Mouse (Mus musculus) embryonic facial prominence, embryonic 11.5 days (tissue): ENCODE measurements around the gene Gpr150. TPM values are rescaled to one million over a fixed set of nuclear protein-coding genes. Genes with fewer than 3 reads are reported as not detected.

ENCODE experiments used
- ATAC-seq: fragments of 200-750 bp; cut with Nextera tagmentation; replicated peaks from 2 replicates; pipeline ENCODE4 v1.8.0; 2017; ENCODE audit warnings: low read depth; ENCODE audit not compliant: insufficient number of reproducible peaks, low FRiP score, low TSS enrichment
- DNase-seq: peaks from one replicate; pipeline ENCODE4 v3.0.0-alpha.2; 2015; ENCODE audit warnings: low spot score
- H3K27ac ChIP-seq: fragments of 300-500 bp; sonication (generic); replicated peaks from 2 replicates; pipeline ENCODE4 v1.5.1; 2014; ENCODE audit warnings: mild to moderate bottlenecking, low read depth, low read length, control low read depth
- H3K27me3 ChIP-seq: fragments of 300-500 bp; sonication (generic); 2 replicates; pipeline ENCODE4 v1.6.1; 2014; ENCODE audit warnings: mild to moderate bottlenecking, low read length, moderate library complexity, mixed read lengths; ENCODE audit not compliant: control insufficient read depth, insufficient read depth
- H3K36me3 ChIP-seq: fragments of 300-500 bp; sonication (generic); replicated peaks from 2 replicates; pipeline ENCODE4 v1.6.1; 2014; ENCODE audit warnings: low read depth, mild to moderate bottlenecking, low read length, moderate library complexity, mixed read lengths; ENCODE audit not compliant: control insufficient read depth, insufficient read depth
- H3K4me1 ChIP-seq: fragments of 300-500 bp; sonication (generic); 2 replicates; pipeline ENCODE4 v1.6.1; 2014; ENCODE audit warnings: low read length, mixed read lengths; ENCODE audit not compliant: control insufficient read depth, insufficient read depth
- H3K4me2 ChIP-seq: fragments of 300-500 bp; sonication (generic); 2 replicates; pipeline ENCODE4 v1.6.1; 2014; ENCODE audit warnings: low read depth, mild to moderate bottlenecking, control low read depth, low read length, moderate library complexity
- H3K4me3 ChIP-seq: fragments of 300-500 bp; sonication (generic); 2 replicates; pipeline ENCODE4 v1.5.1; 2014; ENCODE audit warnings: low read depth, low read length, control low read depth
- H3K9ac ChIP-seq: fragments of 300-500 bp; sonication (generic); replicated peaks from 2 replicates; pipeline ENCODE4 v1.6.1; 2014; ENCODE audit warnings: mild to moderate bottlenecking, control low read depth, low read length
- H3K9me3 ChIP-seq: fragments of 300-500 bp; sonication (generic); replicated peaks from 2 replicates; pipeline ENCODE4 v1.6.1; 2016; ENCODE audit warnings: mild to moderate bottlenecking, low read length, inconsistent platforms, mixed read lengths; ENCODE audit not compliant: control insufficient read depth
- WGBS: fragments of 180-500 bp; shearing (Covaris S2); extraction: QIAGEN DNeasy Blood & Tissue Kit; methylation state at CpG from one replicate; pipeline ENCODE4 v1.1.7; 2014; 5-methylcytosine and 5-hydroxymethylcytosine counted together
- polyA plus RNA-seq: library from polyadenylated mRNA; unstranded; fragments of >200 nt; fragmentation: Nextera tagmentation; extraction: Ambion mirVana; gene quantifications from 2 replicates; pipeline ENCODE4 v1.2.1, GENCODE M21; 2014

Gene Gpr150
- polyA plus RNA-seq, 1 experiment from 2014 or later, result 0.43 TPM

DNA sequence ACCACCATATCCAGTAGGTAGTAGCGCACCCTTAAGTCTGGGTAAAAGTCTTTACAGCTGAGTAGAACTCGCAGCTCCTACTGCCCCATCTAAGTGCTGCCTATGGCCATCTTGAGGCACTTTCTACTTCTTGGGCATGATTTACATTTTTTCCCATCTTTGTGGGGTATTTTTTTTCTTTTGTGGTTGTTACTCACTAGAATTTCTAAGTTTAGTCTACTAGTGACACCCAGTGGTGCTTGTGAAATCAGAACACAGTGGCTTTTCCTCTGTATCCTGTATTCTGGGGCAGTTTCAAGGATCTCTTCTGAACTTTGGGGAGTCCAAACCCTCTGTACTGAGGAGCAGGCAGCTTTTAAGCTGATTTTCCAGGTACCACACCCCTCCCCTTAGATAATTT is 35.0 kb downstream of the Gpr150 start:
- Histone ChIP-seq H3K9me3 (no peaks in the 10 kb centered on the region), H3K4me1 (no peaks in the 10 kb centered on the region), H3K27ac (no peak overlapping the region), H3K27me3 (no peaks in the 10 kb centered on the region), H3K9ac (no peak overlapping the region), H3K36me3 (no peaks in the 10 kb centered on the region), H3K4me2 (no peak overlapping the region), H3K4me3 (no peak overlapping the region)
- WGBS, result 92% methylated on average over 2 of the region's 2 CpGs
- ATAC-seq (no peak), DNase-seq (peak; percentile 4)

DNA sequence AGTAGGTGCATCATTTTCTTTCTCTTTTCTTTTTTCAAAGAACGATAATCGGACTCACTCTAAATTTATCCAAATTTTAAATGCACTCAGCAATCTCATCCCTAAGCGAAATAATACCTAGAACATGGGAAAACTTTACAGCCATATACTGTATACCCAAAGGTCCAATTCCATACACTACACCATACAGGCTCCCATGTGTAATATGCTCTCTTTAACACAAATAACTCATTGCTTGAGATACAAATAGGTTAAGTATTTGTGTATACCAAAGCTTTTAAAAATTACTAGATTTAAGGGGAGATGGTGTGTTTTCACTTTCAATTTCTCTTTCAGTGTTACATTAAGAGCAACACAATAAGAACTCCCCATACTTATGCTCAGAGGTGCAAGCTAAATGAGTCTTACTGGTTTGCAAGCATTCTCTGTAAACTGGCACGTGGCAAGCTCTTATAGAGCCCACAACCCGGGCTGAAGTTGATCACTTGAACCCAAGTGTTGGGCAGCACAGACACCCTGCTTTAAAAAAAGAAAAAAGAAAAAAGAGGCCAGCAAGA is 37.9 kb downstream of the Gpr150 start:
- Histone ChIP-seq H3K9ac (no peak overlapping the region), H3K27me3 (no peaks in the 10 kb centered on the region), H3K4me2 (peak overlapping the region; percentile 21; the same call in 1 of the 2 replicates), H3K27ac (no peak overlapping the region), H3K4me3 (peak overlapping the region; percentile 74), H3K9me3 (no peaks in the 10 kb centered on the region), H3K36me3 (no peaks in the 10 kb centered on the region), H3K4me1 (no peaks in the 10 kb centered on the region)
- ATAC-seq, result peak; percentile 69
- DNase-seq, result no peak
- 47% methylated on average over 5 of the region's 5 CpGs for whole genome bisulfite sequencing

DNA sequence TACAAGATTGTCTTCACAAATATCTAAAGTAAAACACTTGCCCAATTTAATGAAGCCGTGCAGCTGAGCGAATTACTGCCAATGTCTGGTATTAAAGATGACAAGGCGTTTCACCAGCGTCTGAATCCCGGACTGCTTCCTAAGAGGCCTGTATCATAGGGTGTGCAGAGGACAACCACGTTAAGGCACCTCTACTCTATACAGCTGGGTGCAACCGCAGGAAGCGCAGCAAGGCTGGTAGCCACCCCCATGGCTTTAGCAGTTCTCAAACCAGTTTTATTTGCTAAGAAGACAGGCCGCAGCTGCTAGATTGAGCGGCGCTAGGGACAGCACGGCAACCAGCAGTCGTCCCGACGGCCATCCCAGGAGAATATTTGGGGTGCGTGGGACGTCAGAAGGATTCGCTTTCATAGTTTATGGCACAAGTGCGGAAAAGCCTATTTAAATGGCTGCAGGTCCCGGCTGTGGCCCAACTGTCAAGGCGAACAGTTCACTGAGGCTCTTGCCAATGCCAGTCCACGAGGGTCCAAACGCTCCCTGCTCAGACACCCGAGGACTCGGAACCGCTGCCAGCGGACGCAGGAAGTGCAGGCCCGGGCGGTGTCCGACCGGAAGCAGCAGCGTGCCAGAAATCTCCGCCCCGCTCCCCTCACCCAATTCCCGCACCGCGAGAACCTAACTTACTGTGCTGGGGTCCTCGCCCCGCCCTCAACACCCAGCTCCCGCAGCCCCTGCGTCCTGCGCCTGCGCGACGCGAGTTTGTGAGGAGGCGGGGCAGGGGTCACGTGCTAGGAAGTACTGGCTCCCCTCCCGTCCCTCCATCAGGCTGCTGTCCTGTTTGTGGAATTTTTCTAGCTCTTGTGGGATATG is 38.6 kb downstream of the Gpr150 start, which contains the start of gene Rfesd:
Rfesd (minus strand) TSS at position 746 of the 870 bp plus-strand sequence.
- no peaks in the 10 kb centered on the region for H3K4me1 ChIP-seq
- H3K9me3 ChIP-seq, result no peaks in the 10 kb centered on the region
- peak within 1 kb of the TSS; percentile 72 for H3K4me2 ChIP-seq
- H3K27ac ChIP-seq, result peak within 1 kb of the TSS; percentile 85
- 1% methylated on average over 50 of the region's 50 CpGs for WGBS
- H3K9ac ChIP-seq, result peak within 1 kb of the TSS; percentile 94
- no peaks in the 10 kb centered on the region for H3K36me3 ChIP-seq
- peak within 1 kb of the TSS; percentile 74 for H3K4me3 ChIP-seq
- ATAC-seq, result peak; percentile 100
- peak; percentile 99 for DNase-seq
- H3K27me3 ChIP-seq, result no peaks in the 10 kb centered on the region

DNA sequence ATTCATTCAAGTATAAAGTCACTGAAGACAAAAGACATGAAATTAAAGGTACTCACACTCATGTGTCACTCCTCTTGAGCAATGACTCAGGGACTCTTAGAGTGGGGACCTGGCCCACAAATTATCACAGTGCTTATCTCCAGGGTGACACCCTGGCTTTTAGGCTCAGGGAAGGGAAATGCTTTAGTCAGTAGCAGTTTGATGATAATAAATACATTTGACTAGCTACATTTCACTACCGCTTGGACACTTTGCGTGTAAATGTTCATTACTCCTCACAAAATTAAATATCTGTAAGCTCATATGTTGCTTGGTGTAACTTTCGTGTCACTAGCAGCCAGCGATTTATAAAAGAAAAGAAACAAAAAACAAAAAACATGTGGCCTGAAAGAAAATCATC is 39.3 kb downstream of the Gpr150 start:
- 81% methylated on average over 4 of the region's 4 CpGs for WGBS

DNA sequence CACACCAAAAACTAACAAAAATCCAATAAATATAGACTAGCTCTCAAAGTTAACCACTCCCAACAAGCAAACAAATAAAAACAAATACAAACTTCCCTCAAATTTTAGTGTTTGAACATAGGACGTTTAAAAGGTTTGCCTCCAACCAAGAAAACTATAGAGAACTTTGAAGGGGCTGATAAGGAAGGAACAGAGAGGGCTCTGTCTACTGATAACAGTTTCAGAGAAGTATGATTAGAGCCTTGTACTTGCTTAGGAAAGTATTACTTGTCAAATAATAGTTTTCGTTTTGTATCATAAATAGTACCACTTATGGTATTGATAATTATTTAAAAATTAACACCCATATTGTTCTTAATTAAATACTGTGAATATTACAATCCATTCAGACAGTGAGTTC is 42.3 kb downstream of the Gpr150 start:
- H3K4me1 ChIP-seq, result no peaks in the 10 kb centered on the region
- H3K4me2 ChIP-seq, result no peak overlapping the region
- 73% methylated on average over 2 of the region's 2 CpGs for WGBS
- H3K4me3 ChIP-seq, result no peak overlapping the region
- no peak for ATAC-seq
- no peaks in the 10 kb centered on the region for H3K9me3 ChIP-seq
- no peak for DNase-seq
- H3K27ac ChIP-seq, result no peak overlapping the region
- H3K27me3 ChIP-seq, result no peaks in the 10 kb centered on the region
- H3K9ac ChIP-seq, result no peak overlapping the region
- no peaks in the 10 kb centered on the region for H3K36me3 ChIP-seq

More for the DNA sequence above, 39.3 kb downstream of the Gpr150 start:
- Histone ChIP-seq H3K27me3 (no peaks in the 10 kb centered on the region), H3K4me1 (no peaks in the 10 kb centered on the region), H3K27ac (no peak overlapping the region), H3K9me3 (no peaks in the 10 kb centered on the region), H3K4me2 (peak overlapping the region; percentile 72), H3K9ac (peak overlapping the region; percentile 94), H3K36me3 (no peaks in the 10 kb centered on the region), H3K4me3 (peak overlapping the region; percentile 74)
- no peak for ATAC-seq
- DNase-seq, result no peak

Other genes with a start within 250 kb of the Gpr150 start
- 34.0 TPM in 2 replicates for gene Glrx, start 217.1 kb downstream of the Gpr150 start, polyA plus RNA-seq
- gene Rhobtb3, start 113.1 kb downstream of the Gpr150 start, polyA plus RNA-seq, result 78.4 and 88.5 TPM in 2 replicates
- 0.66 and 0.67 TPM in 2 replicates for gene Spata9, start 89.8 kb downstream of the Gpr150 start, polyA plus RNA-seq
- gene Rfesd, start 38.3 kb downstream of the Gpr150 start, polyA plus RNA-seq, result 21.9 and 23.4 TPM in 2 replicates
- 6.8 and 8.1 TPM in 2 replicates for gene Arsk, start 41.7 kb upstream of the Gpr150 start, polyA plus RNA-seq
- gene Ttc37, start 41.7 kb upstream of the Gpr150 start, polyA plus RNA-seq, result 18.8 and 23.5 TPM in 2 replicates
- not detected in 2 replicates for gene Fam81b, start 248.1 kb upstream of the Gpr150 start, polyA plus RNA-seq